Mouse (Mus musculus) gastrocnemius, postnatal 10 days (tissue): ENCODE measurements around the gene Zfp967. TPM values are rescaled to one million over a fixed set of nuclear protein-coding genes. Genes with fewer than 3 reads are reported as not detected.
"Not testable (repeated sequence)": the region's sequence is repeated elsewhere in the genome, so short reads cannot be mapped to it uniquely, and the experiment has no call there.

Experiments used
- DNase-seq: peaks from one replicate; pipeline ENCODE4 v3.0.0; 2021; ENCODE audit warnings: mixed read lengths
- long read RNA-seq, 2 experiments: library from polyadenylated mRNA; stranded (forward); transcript quantifications; one replicate each; pipeline ENCODE4 v2.0.0; 2021
- total RNA-seq, 2 experiments: library from RNA; stranded (reverse); gene quantifications; 2 replicates each; pipeline ENCODE4 v1.2.3; 2021

Zfp967 gene
- not detected for total RNA-seq
- long read RNA-seq, experiment 1, partial matches to known transcripts = 0 of 1 reads
- long read RNA-seq, experiment 1, other reads (novel, unspliced or antisense) = 1 of 1 reads
- long read RNA-seq, experiment 2 = 0 reads

GRCm38 (mm10) chr2:176520756-176521155 lies at the start of gene Zfp967:
TSS of gene Zfp967 (plus strand) at chr2:176521056.
- not testable (repeated sequence) for DNase-seq

GRCm38 (mm10) chr2:176486683-176487082 lies 34.2 kb upstream of the Zfp967 start, which contains the start of gene Gm14434:
TSS of gene Gm14434 (minus strand) at chr2:176486783.
- not testable (repeated sequence) for DNase-seq

Other genes with a start within 250 kb of the Zfp967 start
- gene Gm11009, start 201.6 kb upstream of the Zfp967 start, total RNA-seq = not detected
- 1 to 10 TPM; 6.8 to 8.6 TPM for gene Gm14435, start 97.5 kb upstream of the Zfp967 start, total RNA-seq
- gene Gm14434, start 34.3 kb upstream of the Zfp967 start, total RNA-seq = under 1 TPM in 1 of 2 experiments, not detected in 1; 0.54 TPM
- gene Gm14308, start 115.3 kb downstream of the Zfp967 start, total RNA-seq = 1 to 10 TPM in 1 of 2 experiments, not detected in 1; 2.2 TPM
- 1 to 10 TPM; 6.4 to 9.6 TPM for gene Zfp973, start 149.5 kb downstream of the Zfp967 start, total RNA-seq
- gene Gm14305, start 187.3 kb downstream of the Zfp967 start, total RNA-seq = 1 to 10 TPM; 5.7 to 9.7 TPM